Mouse (Mus musculus) heart, postnatal 36 days (tissue): ENCODE results near the gene Mast4. TPM values are rescaled to one million over a fixed set of nuclear protein-coding genes. Genes with fewer than 3 reads are reported as not detected.
"Not testable (repeated sequence)": the region's sequence is repeated elsewhere in the genome, so short reads cannot be mapped to it uniquely, and the experiment has no call there.

Source experiments
- DNase-seq, 2 experiments: peaks; one replicate each; pipeline ENCODE4 v3.0.0; 2021 to 2022
- intact Hi-C: fragments of 180-260 bp; cut with DNase I; formaldehyde crosslinking; loops from one replicate; pipeline ENCODE4 v1.15.1; 2025
- total RNA-seq, 2 experiments: library from RNA; stranded (reverse); gene quantifications; 2 replicates each; pipeline ENCODE4 v1.2.3; 2021

Mast4 gene
- 10 to 100 TPM; 26.8 to 29.3 TPM for total RNA-seq

- peak; percentile 91 to 92 for DNase-seq
Measured at GRCm38 (mm10) chr13:103334392-103334686, at the start of gene Mast4. Gene Mast4, minus strand, starts transcription at chr13:103334497.

DNA sequence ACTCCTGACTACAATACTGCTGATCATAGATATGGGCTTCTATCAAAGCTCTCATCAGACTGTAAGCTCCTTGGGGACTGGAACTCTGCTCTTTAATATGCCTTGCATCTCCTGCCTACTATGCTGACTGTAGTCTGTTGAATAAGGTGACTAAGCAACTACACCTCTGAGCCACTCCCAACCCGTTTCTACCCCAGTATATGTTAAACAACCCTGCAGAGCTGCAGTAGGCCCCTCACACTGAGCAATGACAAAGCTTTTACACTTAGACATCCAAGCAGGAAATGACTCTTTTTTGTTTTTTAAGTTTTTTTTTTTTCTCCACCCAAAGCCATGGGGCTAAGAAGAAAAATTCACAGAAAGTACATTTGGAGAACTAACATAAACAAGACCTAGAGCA is 40.2 kb upstream of the Mast4 start:
- no peak for DNase-seq
- intact Hi-C loops = no loop called here

More at GRCm38 (mm10) chr13:103334392-103334686, at the start of gene Mast4:
- intact Hi-C loops = loop anchor here (5.0 kb wide), 1 partner anchor 122 kb away; no protein-coding TSS in a partner anchor

DNA sequence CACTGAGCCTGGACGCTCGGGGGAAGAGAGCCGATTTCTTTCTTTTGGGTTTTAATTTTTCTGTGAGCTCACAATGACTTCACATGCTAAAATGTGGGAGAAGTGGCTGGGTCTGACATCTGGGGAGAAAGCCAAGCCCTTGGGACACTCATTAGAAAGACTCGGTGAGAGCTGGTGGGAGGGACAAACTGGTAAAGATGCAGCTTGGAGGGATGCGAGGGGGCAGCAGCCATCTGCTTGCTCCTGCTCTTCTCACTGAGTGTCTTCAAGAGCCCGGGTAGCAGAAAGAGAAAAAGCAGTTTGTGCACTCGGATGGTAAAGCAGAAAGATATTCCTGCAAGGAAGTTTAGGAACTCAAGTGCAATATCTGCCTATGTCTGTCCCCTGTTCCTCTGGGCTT is 34.9 kb upstream of the Mast4 start:
- DNase-seq = no peak
- intact Hi-C loops = no loop called here

DNA sequence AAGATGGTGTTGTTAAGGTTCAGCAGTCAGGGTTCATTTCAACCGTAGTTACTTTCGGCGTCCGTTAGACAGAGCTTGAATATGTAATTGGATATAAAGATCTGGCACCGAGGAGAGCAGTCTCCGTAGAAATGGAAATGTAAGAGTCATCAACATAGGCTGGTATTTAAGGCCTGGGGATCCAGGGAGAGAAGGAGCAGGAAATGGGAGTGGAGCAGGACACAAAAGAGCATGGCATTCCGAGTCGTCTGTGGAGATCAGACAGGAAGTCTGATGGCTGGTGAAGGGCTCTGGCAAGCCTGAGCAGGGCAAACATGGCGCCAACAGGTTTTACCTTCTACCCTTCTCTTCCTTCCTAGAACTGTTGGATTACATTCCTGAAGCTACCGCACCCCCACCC is 28.9 kb upstream of the Mast4 start:
- intact Hi-C loops = no loop called here
- no peak for DNase-seq

DNA sequence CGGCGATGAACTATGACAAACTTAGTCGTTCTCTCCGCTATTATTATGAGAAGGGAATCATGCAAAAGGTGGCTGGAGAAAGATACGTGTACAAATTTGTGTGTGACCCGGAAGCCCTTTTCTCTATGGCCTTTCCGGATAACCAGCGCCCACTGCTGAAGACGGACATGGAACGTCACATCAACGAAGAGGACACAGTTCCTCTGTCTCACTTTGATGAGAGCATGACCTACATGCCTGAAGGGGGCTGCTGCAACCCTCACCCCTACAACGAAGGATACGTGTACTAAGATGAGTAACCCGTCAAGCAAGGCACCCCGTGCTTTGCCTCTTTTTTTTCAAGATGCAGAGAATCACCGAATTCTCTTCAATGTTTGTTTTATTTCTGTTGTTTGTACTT is 23.1 kb upstream of the Mast4 start:
- DNase-seq, intact Hi-C loops: not testable (repeated sequence)

GRCm38 (mm10) chr13:103356909-103357308 is 22.6 kb upstream of the Mast4 start:
- intact Hi-C loops, DNase-seq: not testable (repeated sequence)

DNA sequence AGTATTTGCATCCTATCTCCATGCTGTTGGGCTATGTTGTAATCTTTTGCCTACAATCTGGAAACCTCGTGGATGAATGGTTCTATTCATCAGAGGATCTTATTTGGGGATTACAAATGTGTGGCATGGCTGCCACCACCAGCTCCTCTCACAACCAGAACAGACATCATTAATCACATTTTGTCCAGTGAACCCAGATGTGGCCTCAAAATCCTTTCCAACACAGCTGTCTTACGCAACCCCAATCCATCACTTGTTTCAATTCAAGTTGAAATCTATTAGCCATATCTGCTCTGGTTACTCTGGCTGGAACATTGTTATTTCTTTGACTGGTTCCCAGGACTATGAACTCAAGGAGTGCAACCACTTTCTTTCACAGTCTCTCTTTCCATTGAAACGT is 20.4 kb upstream of the Mast4 start:
- intact Hi-C loops = no loop called here
- peak in 1 of 2 experiments; percentile 34 for DNase-seq

DNA sequence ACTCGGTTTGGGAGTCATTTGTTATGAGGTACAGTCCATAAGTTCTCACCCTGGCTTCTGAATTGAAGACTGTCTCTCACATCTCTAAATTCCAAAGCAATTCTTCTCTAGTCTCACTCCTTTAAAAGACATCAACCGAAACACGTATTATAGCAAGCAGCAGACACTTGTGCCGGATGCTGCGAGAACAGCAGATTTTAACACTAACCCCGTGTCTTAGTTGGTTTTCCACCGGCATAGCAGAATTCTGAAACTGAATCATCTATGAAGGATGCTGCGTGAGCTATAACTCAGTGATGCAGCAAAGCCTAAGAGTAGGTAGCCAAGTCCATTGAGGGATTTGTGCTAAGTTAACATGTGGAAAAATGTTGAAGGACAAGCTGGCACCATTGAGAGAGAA is 10.5 kb upstream of the Mast4 start:
- DNase-seq = no peak

DNA sequence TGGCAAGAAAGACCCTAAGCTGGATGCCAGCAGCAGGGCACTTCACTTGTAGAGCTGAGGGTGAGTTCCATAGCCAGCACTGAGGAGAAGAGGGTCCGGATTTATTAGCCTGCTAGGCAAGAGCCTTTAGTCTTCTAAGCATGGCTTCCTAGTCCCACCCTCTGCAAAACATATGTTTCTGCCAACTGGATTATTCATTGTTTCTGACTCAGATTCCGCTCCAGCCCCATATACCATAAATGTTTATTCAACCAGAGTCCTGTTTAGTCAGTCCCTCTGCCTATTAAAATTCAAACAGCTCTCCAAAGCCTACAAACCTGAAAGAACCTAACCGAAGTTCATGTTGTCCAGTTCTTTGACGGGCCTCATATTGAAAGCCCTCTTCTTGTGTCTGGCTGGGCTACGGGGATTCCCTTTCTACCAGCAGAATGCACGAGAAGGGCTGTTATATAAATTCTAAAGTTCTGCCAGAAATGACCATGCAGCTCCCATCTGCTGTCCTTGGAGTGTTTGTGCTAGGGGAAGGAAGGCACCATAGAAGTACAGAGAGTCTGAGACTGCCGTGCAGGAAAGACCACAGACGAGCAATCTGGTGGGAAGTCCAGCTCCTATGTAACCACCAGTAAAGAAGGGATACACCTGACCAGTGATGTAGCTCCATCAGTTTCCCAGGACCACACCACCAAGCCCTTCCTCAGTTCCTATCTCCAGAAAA is 9.9 kb upstream of the Mast4 start:
- intact Hi-C loops = no loop called here

More for the DNA sequence above, 10.5 kb upstream of the Mast4 start:
- intact Hi-C loops = no loop called here

DNA sequence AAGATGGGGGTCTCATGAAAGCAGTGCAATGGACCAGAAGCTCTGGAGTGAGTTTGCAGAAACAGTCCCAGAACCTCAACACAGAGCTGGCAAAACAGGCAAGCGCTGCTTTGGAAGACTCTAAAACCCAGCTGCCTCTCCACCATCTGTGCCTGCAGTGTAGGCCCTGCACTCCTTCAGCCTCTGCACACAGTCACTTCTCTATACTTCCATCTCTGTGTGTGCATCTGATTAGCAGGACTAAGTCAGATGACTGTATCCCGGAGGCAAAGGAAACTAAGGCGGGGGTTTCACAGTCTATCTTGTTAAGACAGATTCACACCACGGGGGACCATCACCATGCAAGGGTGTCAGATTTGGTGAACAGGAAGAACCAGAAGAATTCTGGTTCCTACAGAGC is 6.7 kb upstream of the Mast4 start:
- intact Hi-C loops = no loop called here
- DNase-seq = no peak

More for the DNA sequence above, 9.9 kb upstream of the Mast4 start:
- DNase-seq = no peak

- intact Hi-C loops = loop anchor here (5.0 kb wide), 1 partner anchor 304 kb away; no protein-coding TSS in a partner anchor
- peak; percentile 41 to 57 for DNase-seq
Measured at GRCm38 (mm10) chr13:103338616-103339015, 4.3 kb upstream of the Mast4 start.

- DNase-seq = no peak
- intact Hi-C loops = loop anchor here (5.0 kb wide), 1 partner anchor 306 kb away; no protein-coding TSS in a partner anchor
Measured at GRCm38 (mm10) chr13:103336237-103336636, 1.9 kb upstream of the Mast4 start.

DNA sequence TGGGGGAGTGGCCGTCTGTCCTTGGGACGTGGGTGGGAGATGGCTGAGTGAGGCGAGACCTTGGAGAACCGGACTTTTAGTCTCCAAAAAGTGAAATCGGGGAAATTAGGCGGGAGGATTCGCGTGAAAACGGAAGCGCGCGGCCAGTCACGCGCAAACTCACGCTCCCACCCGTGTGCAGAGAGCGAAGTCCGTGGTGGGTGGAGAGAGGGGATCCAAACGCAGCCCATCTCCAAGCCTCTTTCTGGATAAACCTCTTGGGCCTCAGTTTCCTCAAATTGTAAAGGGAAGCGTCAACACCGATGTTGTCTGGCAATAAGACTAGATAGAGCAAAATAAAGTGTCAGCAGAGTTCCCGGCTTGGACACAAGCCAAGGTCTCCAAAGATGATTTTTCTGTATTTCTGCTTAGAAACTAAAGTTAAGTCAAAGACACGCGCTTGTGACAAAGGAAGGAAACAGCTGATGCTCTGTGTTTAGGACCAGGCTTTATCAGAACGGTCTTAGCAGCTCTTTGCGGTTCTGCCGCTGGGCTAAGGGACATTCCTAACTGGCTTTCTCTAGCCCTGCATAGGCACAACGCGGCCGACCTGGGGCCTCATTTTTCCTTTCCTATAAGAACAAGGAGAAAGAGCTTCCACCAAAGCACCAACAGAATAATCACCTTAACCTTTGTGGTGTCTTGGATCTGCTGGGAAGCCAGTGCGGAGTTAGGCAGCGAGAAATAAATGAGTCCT is 594 bp upstream of the Mast4 start:
- intact Hi-C loops = loop anchor here (5.0 kb wide), 2 partner anchors 123 to 307 kb away; no protein-coding TSS in a partner anchor
- DNase-seq = peak in 1 of 2 experiments; percentile 29

DNA sequence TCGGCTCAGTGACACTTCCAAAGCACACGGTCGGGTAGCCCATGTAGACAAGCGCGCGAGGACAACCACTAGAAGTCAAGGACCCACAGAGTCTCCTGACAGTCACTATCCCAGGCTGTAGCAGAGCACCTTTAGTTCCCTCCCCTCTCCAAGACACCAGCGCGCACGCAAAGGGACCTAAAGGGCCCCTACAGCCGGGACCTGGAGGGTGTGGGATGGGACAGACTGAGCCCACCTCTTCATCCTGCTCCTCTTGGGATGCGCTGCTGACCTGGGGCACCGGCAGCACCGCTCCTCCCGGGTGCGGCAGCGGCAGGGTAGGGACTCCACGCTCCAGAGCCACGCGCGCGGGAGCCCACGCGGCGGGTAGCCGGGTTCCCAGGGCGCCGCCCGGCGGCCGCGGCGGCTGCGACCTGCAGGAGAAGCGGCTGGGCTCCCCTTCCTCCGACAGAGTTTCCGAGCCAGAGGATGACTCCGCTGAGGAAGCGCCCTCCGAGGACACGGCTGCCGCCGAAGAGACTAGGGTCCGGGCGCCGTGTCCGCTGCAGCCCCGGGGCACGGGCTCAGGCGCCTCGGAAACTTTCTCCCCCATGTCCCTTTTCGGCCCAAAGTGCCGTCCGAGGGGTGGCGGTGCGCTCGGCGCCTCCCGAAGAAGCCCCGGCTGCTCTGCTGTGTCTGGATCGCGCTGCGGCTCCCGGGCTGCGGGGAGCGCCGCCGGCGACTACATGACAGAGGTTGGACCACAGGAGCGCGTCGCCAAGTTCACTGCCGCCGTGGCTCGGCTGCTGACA is 501 bp downstream of the Mast4 start:
- intact Hi-C loops = loop anchor here (2.0 to 5.0 kb wide), 2 partner anchors 121 to 161 kb away; no protein-coding TSS in a partner anchor
- peak in 1 of 2 experiments; percentile 55 for DNase-seq

GRCm38 (mm10) chr13:103333153-103333552 is 1.1 kb downstream of the Mast4 start:
- DNase-seq = no peak
- intact Hi-C loops = loop anchor here (2.0 to 5.0 kb wide), 2 partner anchors 121 to 160 kb away; no protein-coding TSS in a partner anchor

DNA sequence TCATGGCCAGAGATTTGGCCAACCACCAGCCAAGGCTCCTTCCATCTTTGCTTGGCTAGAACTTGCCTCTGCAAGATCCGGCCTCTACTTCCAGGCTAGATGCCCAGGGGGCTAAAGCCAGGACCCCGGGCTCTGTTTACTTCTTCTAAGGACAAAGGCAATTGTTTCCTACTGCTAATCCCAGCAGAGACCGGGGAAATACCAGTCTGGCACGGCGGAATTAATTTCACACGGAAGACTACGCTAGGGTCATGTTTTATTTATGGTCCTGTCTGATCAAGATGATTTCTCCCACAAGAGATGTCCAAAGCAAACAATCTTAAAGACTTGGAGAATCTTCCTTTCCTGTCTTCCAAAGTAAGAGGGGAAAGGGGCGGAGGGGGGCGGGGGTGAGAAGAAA is 1.6 kb downstream of the Mast4 start:
- DNase-seq = no peak
- intact Hi-C loops = loop anchor here (2.0 to 5.0 kb wide), 2 partner anchors 120 to 160 kb away; no protein-coding TSS in a partner anchor

DNA sequence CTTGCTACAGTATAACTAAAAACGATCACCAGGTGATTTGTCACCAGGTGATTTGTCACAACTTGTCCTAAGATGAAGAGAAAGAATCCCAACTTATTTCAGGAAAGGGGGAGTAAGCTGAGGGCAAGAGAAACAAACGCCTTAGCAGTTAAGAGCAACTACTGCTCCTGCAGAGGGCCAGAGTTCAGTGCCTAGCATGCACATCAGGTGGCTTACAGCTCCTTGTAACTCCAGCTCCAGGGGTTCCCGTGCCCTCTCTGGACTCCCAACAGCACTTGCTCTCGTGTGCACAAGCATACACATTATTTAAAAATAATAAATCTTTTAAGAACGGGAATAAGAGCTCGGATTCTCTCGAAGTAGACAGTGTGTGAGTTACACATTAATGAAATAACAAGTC is 3.2 kb downstream of the Mast4 start:
- intact Hi-C loops = loop anchor here (5.0 kb wide), 1 partner anchor 119 kb away; no protein-coding TSS in a partner anchor
- no peak for DNase-seq

DNA sequence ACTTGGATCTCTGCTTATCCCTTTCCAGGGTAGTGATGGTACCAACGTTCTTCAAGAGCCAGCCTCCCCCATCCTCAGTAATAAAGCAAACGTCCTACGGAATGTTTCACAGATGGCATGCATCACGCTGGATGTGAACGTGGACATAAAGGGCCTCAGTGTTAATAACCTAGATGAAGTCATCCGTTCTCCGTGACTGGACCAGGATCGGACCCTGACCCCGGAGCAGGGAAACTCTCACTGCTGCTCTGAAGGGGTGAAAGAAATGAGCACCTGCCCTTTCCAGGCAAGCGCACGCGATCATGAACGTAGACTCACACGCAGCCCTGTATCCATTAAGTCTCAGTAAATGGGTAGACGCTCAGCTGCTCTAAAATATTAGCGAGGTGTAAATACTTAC is 6.0 kb downstream of the Mast4 start:
- no peak for DNase-seq
- intact Hi-C loops = no loop called here

DNA sequence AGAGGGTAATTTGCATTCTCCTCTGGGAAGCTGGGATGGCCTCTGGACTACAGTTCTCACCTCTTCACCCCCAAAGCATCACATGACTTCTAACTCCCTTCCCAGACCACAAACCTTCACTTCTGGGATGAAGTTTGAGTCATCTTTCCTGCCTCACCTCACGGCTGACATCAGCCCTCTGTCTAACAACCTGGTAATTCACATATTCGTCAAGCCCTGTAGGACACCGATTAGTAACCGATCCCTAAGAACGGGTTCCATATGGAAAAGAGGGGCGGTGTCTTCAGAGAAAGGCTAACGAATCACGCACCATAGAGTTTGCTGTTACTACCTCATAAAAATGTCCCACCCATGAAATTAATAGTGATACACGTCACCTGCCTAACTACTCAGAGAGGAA is 6.5 kb downstream of the Mast4 start:
- intact Hi-C loops = no loop called here
- DNase-seq = no peak

GRCm38 (mm10) chr13:103326186-103326585 is 8.1 kb downstream of the Mast4 start:
- DNase-seq = no peak
- intact Hi-C loops = no loop called here

- no peak for DNase-seq
- intact Hi-C loops = no loop called here
Measured at GRCm38 (mm10) chr13:103319881-103320280, 14.4 kb downstream of the Mast4 start.
